Mouse (Mus musculus): ENCODE results near the gene Map2k5. TPM values are rescaled to one million over a fixed set of nuclear protein-coding genes. Genes with fewer than 3 reads are reported as not detected.

The Map2k5 gene
- polyA plus RNA-seq, 1 experiment from 2014 or later, result 39.4 TPM

GRCm38 (mm10) chr9:63333074-63333473, 44.6 kb downstream of the Map2k5 start:
- no peak overlapping the region for H3K9ac ChIP-seq (ENCODE audit: low read length)
- no peaks in the 10 kb centered on the region; the same call in 1 of the 2 replicates for H3K36me3 ChIP-seq (ENCODE audit: control insufficient read depth, insufficient read depth, low read length)
- 97% methylated on average over 2 of the region's 2 CpGs for WGBS
- H3K4me2 ChIP-seq (ENCODE audit: low read depth, low read length, severe bottlenecking), result no peak overlapping the region
- no peaks in the 10 kb centered on the region for H3K27me3 ChIP-seq (ENCODE audit: control insufficient read depth, insufficient read depth, low read length)
- no peaks in the 10 kb centered on the region; the same call in 1 of the 2 replicates for H3K4me1 ChIP-seq (replicated peaks; ENCODE audit: control insufficient read depth, insufficient read depth, low read length)
- no peaks in the 10 kb centered on the region for H3K9me3 ChIP-seq (ENCODE audit: control insufficient read depth, low read length)
- DNase-seq (ENCODE audit: low spot score) (no peak), ATAC-seq (replicated peaks; ENCODE audit: low FRiP score) (no peak)
- no peak overlapping the region for H3K4me3 ChIP-seq (ENCODE audit: low read depth, low read length)
- H3K27ac ChIP-seq (ENCODE audit: low read depth, low read length), result no peak overlapping the region

- 93% methylated on average over 6 of the region's 6 CpGs for WGBS
These were observed 46.5 kb downstream of the Map2k5 start for GRCm38 (mm10) chr9:63331246-63331645.

GRCm38 (mm10) chr9:63328958-63329685, 48.6 kb downstream of the Map2k5 start:
- no peak for ATAC-seq (replicated peaks; ENCODE audit: low FRiP score)

More at GRCm38 (mm10) chr9:63331246-63331645, 46.5 kb downstream of the Map2k5 start:
- no peak overlapping the region for H3K9ac ChIP-seq (ENCODE audit: low read length)
- no peak overlapping the region for H3K27ac ChIP-seq (ENCODE audit: low read depth, low read length)
- H3K4me3 ChIP-seq (ENCODE audit: low read depth, low read length), result no peak overlapping the region
- H3K4me1 ChIP-seq (replicated peaks; ENCODE audit: control insufficient read depth, insufficient read depth, low read length), result no peaks in the 10 kb centered on the region; the same call in 1 of the 2 replicates
- DNase-seq (ENCODE audit: low spot score), result no peak
- H3K36me3 ChIP-seq (ENCODE audit: control insufficient read depth, insufficient read depth, low read length), result no peaks in the 10 kb centered on the region; the same call in 1 of the 2 replicates
- H3K4me2 ChIP-seq (ENCODE audit: low read depth, low read length, severe bottlenecking), result no peak overlapping the region
- H3K27me3 ChIP-seq (ENCODE audit: control insufficient read depth, insufficient read depth, low read length), result no peaks in the 10 kb centered on the region
- H3K9me3 ChIP-seq (ENCODE audit: control insufficient read depth, low read length), result no peaks in the 10 kb centered on the region
- no peak for ATAC-seq (replicated peaks; ENCODE audit: low FRiP score)

GRCm38 (mm10) chr9:63315231-63315630, 62.5 kb downstream of the Map2k5 start:
- Histone ChIP-seq H3K4me1 (replicated peaks; ENCODE audit: control insufficient read depth, insufficient read depth, low read length) (0 out of 2 replicates have a peak, but pooled peaks cover 2% of the 10 kb centered on the region), H3K36me3 (ENCODE audit: control insufficient read depth, insufficient read depth, low read length) (no peaks in the 10 kb centered on the region), H3K4me2 (ENCODE audit: low read depth, low read length, severe bottlenecking) (no peak overlapping the region), H3K9me3 (ENCODE audit: control insufficient read depth, low read length) (no peaks in the 10 kb centered on the region), H3K9ac (ENCODE audit: low read length) (no peak overlapping the region), H3K27ac (ENCODE audit: low read depth, low read length) (no peak overlapping the region), H3K27me3 (ENCODE audit: control insufficient read depth, insufficient read depth, low read length) (no peaks in the 10 kb centered on the region), H3K4me3 (ENCODE audit: low read depth, low read length) (no peak overlapping the region)
- ATAC-seq (replicated peaks; ENCODE audit: low FRiP score) (no peak), DNase-seq (ENCODE audit: low spot score) (no peak)

More at GRCm38 (mm10) chr9:63328958-63329685, 48.6 kb downstream of the Map2k5 start:
- H3K27me3 ChIP-seq (ENCODE audit: control insufficient read depth, insufficient read depth, low read length), result no peaks in the 10 kb centered on the region
- H3K4me1 ChIP-seq (replicated peaks; ENCODE audit: control insufficient read depth, insufficient read depth, low read length), result no peaks in the 10 kb centered on the region; the same call in 1 of the 2 replicates
- H3K27ac ChIP-seq (ENCODE audit: low read depth, low read length), result no peak overlapping the region
- no peaks in the 10 kb centered on the region for H3K9me3 ChIP-seq (ENCODE audit: control insufficient read depth, low read length)
- no peak overlapping the region for H3K4me3 ChIP-seq (ENCODE audit: low read depth, low read length)
- no peak overlapping the region for H3K4me2 ChIP-seq (ENCODE audit: low read depth, low read length, severe bottlenecking)
- no peaks in the 10 kb centered on the region for H3K36me3 ChIP-seq (ENCODE audit: control insufficient read depth, insufficient read depth, low read length)
- DNase-seq (ENCODE audit: low spot score), result no peak
- no peak overlapping the region for H3K9ac ChIP-seq (ENCODE audit: low read length)
- 68% methylated on average over 15 of the region's 15 CpGs for WGBS

GRCm38 (mm10) chr9:63314126-63314525, 63.6 kb downstream of the Map2k5 start:
- Histone ChIP-seq H3K4me1 (replicated peaks; ENCODE audit: control insufficient read depth, insufficient read depth, low read length) (0 out of 2 replicates have a peak, but pooled peaks cover 2% of the 10 kb centered on the region), H3K27ac (ENCODE audit: low read depth, low read length) (no peak overlapping the region), H3K36me3 (ENCODE audit: control insufficient read depth, insufficient read depth, low read length) (no peaks in the 10 kb centered on the region), H3K27me3 (ENCODE audit: control insufficient read depth, insufficient read depth, low read length) (no peaks in the 10 kb centered on the region), H3K9me3 (ENCODE audit: control insufficient read depth, low read length) (no peaks in the 10 kb centered on the region), H3K4me3 (ENCODE audit: low read depth, low read length) (no peak overlapping the region), H3K9ac (ENCODE audit: low read length) (no peak overlapping the region), H3K4me2 (ENCODE audit: low read depth, low read length, severe bottlenecking) (no peak overlapping the region)
- DNase-seq (ENCODE audit: low spot score) (no peak), ATAC-seq (replicated peaks; ENCODE audit: low FRiP score) (no peak)
- WGBS, result 86% methylated on average over 4 of the region's 4 CpGs

GRCm38 (mm10) chr9:63309956-63310355, 67.7 kb downstream of the Map2k5 start:
- H3K4me1 ChIP-seq (replicated peaks; ENCODE audit: control insufficient read depth, insufficient read depth, low read length), result peaks cover 2% of the 10 kb centered on the region; the same call in 1 of the 2 replicates
- 85% methylated on average over 6 of the region's 6 CpGs for WGBS
- ATAC-seq (replicated peaks; ENCODE audit: low FRiP score) (no peak), DNase-seq (ENCODE audit: low spot score) (no peak)
- H3K9me3 ChIP-seq (ENCODE audit: control insufficient read depth, low read length), result no peaks in the 10 kb centered on the region
- H3K4me2 ChIP-seq (ENCODE audit: low read depth, low read length, severe bottlenecking), result no peak overlapping the region
- no peak overlapping the region for H3K4me3 ChIP-seq (ENCODE audit: low read depth, low read length)
- no peaks in the 10 kb centered on the region for H3K27me3 ChIP-seq (ENCODE audit: control insufficient read depth, insufficient read depth, low read length)
- no peak overlapping the region for H3K27ac ChIP-seq (ENCODE audit: low read depth, low read length)
- H3K36me3 ChIP-seq (ENCODE audit: control insufficient read depth, insufficient read depth, low read length), result no peaks in the 10 kb centered on the region
- H3K9ac ChIP-seq (ENCODE audit: low read length), result no peak overlapping the region

GRCm38 (mm10) chr9:63309008-63309407, 68.7 kb downstream of the Map2k5 start:
- Histone ChIP-seq H3K4me3 (ENCODE audit: low read depth, low read length) (no peak overlapping the region), H3K9ac (ENCODE audit: low read length) (no peak overlapping the region), H3K27ac (ENCODE audit: low read depth, low read length) (no peak overlapping the region), H3K36me3 (ENCODE audit: control insufficient read depth, insufficient read depth, low read length) (no peaks in the 10 kb centered on the region), H3K9me3 (ENCODE audit: control insufficient read depth, low read length) (no peaks in the 10 kb centered on the region), H3K4me1 (replicated peaks; ENCODE audit: control insufficient read depth, insufficient read depth, low read length) (peaks cover 2% of the 10 kb centered on the region; the same call in 1 of the 2 replicates), H3K27me3 (ENCODE audit: control insufficient read depth, insufficient read depth, low read length) (no peaks in the 10 kb centered on the region), H3K4me2 (ENCODE audit: low read depth, low read length, severe bottlenecking) (no peak overlapping the region)
- no peak for ATAC-seq (replicated peaks; ENCODE audit: low FRiP score)
- no peak for DNase-seq (ENCODE audit: low spot score)
- WGBS, result 80% methylated on average over 5 of the region's 5 CpGs

GRCm38 (mm10) chr9:63308441-63308840, 69.3 kb downstream of the Map2k5 start:
- no peak overlapping the region for H3K4me3 ChIP-seq (ENCODE audit: low read depth, low read length)
- no peaks in the 10 kb centered on the region for H3K27me3 ChIP-seq (ENCODE audit: control insufficient read depth, insufficient read depth, low read length)
- H3K4me2 ChIP-seq (ENCODE audit: low read depth, low read length, severe bottlenecking), result no peak overlapping the region
- DNase-seq (ENCODE audit: low spot score) (no peak), ATAC-seq (replicated peaks; ENCODE audit: low FRiP score) (no peak)
- no peaks in the 10 kb centered on the region for H3K9me3 ChIP-seq (ENCODE audit: control insufficient read depth, low read length)
- H3K9ac ChIP-seq (ENCODE audit: low read length), result no peak overlapping the region
- H3K36me3 ChIP-seq (ENCODE audit: control insufficient read depth, insufficient read depth, low read length), result no peaks in the 10 kb centered on the region
- H3K27ac ChIP-seq (ENCODE audit: low read depth, low read length), result no peak overlapping the region
- 53% methylated on average over 4 of the region's 4 CpGs for WGBS
- H3K4me1 ChIP-seq (replicated peaks; ENCODE audit: control insufficient read depth, insufficient read depth, low read length), result peaks cover 2% of the 10 kb centered on the region; the same call in 1 of the 2 replicates

- Histone ChIP-seq H3K9ac (ENCODE audit: low read length) (no peak overlapping the region), H3K36me3 (ENCODE audit: control insufficient read depth, insufficient read depth, low read length) (no peaks in the 10 kb centered on the region), H3K4me3 (ENCODE audit: low read depth, low read length) (no peak overlapping the region), H3K9me3 (ENCODE audit: control insufficient read depth, low read length) (no peaks in the 10 kb centered on the region), H3K27me3 (ENCODE audit: control insufficient read depth, insufficient read depth, low read length) (no peaks in the 10 kb centered on the region), H3K4me2 (ENCODE audit: low read depth, low read length, severe bottlenecking) (no peak overlapping the region), H3K4me1 (replicated peaks; ENCODE audit: control insufficient read depth, insufficient read depth, low read length) (no peaks in the 10 kb centered on the region), H3K27ac (ENCODE audit: low read depth, low read length) (no peak overlapping the region)
- DNase-seq (ENCODE audit: low spot score) (no peak), ATAC-seq (replicated peaks; ENCODE audit: low FRiP score) (no peak)
- WGBS, result 93% methylated on average over 4 of the region's 4 CpGs
These were observed 75.2 kb downstream of the Map2k5 start for GRCm38 (mm10) chr9:63302511-63302910.
